Mouse (Mus musculus): ENCODE measurements around the gene Olfr828. TPM values are rescaled to one million over a fixed set of nuclear protein-coding genes. Genes with fewer than 3 reads are reported as not detected.

Olfr828 gene
- polyA plus RNA-seq (2012; rRNA removed): not detected in 2 replicates

DNA sequence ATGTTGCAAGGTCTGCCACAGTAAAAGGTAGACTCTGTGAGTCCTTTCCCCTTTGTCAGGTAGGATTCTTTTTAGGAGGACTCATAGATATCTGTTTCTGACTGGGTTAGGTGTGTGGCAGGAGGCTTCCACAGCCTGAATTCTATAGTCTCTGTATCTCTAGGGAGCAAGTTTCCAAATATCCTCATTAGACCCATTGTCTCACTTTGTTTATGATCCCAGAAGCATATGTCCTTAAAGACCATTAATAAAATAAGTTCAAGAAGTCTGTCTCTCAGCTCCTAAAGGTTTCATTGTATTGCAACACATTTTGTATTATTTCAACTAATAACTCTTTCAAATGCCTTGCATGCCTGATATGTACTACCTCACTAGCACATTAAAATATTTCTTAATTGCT is at the start of gene Olfr828:
Gene Olfr828, minus strand, starts transcription at position 101 of the 400 bp plus-strand sequence.
- DNase-seq (ENCODE audit: low read depth, low spot score): no peak

DNA sequence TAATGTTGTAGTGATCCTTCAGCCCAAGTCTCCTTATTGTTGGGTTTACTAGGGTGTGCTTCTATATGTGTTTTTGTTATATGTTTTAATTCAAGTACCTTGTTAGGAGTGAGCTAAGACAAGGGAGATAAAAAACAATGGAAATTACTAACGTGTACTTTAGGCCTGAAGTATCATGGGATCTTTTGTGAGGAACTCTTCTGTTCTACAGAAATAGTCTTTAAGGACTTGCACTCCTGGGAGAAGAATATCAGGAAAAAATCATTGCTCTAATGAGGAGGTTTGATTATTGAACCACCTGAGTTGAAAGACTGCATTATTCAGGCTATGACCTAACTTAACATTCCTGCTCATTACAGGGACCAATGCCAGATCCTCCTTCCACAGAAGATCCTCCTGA is 35.3 kb upstream of the Olfr828 start, which contains the start of gene Olfr829:
Gene Olfr829, plus strand, starts transcription at position 301 of the 400 bp plus-strand sequence.
- 54% methylated on average over 1 of the region's 1 CpGs for WGBS
- no peak for DNase-seq (ENCODE audit: low read depth, low spot score)

DNA sequence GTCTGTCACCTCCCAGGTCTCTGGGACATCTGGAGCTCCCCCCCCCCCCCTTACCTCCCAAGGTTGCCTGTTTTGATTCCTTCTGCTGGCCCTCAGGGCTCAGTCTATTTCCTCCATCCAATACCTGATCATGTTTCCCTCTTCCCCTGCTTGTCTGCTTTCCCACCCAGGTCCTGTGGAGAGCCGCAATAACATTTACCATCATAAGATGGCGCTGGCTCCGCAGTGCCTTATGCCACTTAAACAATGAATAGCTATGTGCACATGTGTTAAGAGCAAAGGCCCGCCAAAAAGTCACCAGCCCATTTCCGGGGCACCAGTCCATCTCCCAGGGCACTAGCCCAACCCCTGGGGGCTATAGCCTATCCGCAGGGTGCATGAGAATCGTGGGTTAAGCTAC is 34.0 kb downstream of the Olfr828 start:
- no peak for DNase-seq (ENCODE audit: low read depth, low spot score)
- 51% methylated on average over 7 of the region's 7 CpGs for WGBS

DNA sequence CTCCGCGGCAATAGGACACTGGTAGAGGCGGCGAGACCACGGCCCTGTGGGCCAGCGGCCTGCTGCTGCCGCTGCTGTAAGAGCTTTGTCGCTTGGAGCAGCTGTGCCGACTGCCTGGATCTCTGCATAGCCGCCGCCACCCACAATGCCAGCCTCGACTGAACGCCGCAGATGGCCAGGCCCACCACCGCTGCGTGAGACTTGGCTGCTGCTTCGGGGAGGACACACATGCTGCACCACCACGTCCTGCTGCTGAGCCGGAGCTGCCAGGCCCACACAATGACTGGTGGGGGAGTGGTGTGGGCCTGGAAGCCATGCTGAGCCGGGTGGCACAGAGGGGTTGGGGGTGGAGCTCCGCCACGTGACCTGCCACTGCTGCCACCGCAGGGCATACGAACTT is 39.9 kb downstream of the Olfr828 start:
- no peak for DNase-seq (ENCODE audit: low read depth, low spot score)
- WGBS: 72% methylated on average over 24 of the region's 24 CpGs

DNA sequence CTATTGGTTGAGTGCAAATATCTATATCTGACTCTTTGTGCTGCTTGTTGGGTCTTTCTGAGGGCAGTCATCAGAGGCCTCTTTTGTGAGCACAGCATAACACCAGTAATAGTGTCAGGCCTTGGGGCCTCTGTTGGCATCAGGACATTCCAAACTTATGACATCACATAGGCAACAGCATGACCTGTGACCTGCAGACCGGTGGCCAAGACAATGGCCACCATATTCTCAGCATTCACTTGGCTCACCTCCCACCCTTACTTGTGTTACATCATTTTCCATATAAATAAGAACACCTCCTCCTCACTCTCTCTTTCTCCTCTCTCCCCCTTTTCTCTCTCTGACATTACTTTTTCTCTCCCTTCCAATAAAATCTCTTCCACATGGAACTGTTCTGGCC is 40.3 kb downstream of the Olfr828 start:
- WGBS: 74% methylated on average over 1 of the region's 1 CpGs
- DNase-seq (ENCODE audit: low read depth, low spot score): no peak

Other genes with a start within 250 kb of the Olfr828 start
- 0.33 and 0.48 TPM in 2 replicates for gene Muc16, start 145.0 kb downstream of the Olfr828 start, polyA plus RNA-seq (2012; rRNA removed)
- gene Olfr24, start 55.5 kb downstream of the Olfr828 start, polyA plus RNA-seq (2012; rRNA removed): not detected in 2 replicates
- gene Olfr829, start 35.4 kb upstream of the Olfr828 start, polyA plus RNA-seq (2012; rRNA removed): not detected in 2 replicates
- not detected in 2 replicates for gene Olfr830, start 55.2 kb upstream of the Olfr828 start, polyA plus RNA-seq (2012; rRNA removed)
- gene Olfr832, start 117.6 kb upstream of the Olfr828 start, polyA plus RNA-seq (2012; rRNA removed): not detected in 2 replicates
- not detected in 2 replicates for gene Olfr834, start 168.5 kb upstream of the Olfr828 start, polyA plus RNA-seq (2012; rRNA removed)
- gene Olfr835, start 213.2 kb upstream of the Olfr828 start, polyA plus RNA-seq (2012; rRNA removed): not detected in 2 replicates

Data from large intestine, adult 2 months (tissue).